In the genomic region with DNA sequence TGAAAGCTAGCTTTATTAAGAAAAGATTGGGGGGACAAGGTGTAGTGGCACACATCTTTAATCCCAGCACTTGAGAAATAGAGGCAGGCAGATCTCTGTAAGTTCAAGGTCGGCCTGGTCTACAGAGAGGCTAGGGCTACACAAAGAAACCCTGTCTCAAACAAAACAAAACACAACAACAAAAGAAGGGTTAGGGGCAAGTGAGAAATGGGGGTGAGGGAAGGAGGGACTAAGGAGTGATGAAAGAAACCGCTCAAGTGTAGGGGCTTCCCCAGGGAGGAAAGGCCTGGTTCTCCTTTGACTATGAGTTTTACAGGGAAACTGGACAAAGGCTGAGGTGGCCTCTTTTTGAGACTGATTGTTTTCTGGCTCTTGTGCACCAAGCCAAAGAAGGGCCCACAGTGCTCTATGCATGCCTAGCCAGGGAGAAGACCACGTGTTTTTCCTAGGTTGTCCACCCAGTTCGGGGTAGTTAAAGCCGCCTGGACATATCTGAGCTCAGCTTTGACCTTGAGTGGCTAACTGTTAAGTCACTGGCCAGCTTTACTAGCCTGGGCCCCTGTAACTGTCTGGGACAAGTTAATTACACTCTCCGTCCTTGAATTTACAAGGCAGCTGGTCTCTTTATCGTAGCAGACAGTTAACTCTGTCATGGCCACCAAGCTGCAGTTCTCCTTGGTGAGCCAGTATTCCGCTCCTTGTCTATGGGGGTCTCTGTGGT, we compare ENCODE assay signal across 13 mouse cellular contexts.
A peak's percentile ranks its signal among the peaks of the same experiment; 100 is the strongest.
DNase-seq lines count a peak whose midpoint lies in the region; ATAC-seq and TF ChIP-seq lines count a peak whose summit lies in the region.
"Had no signal": no experiment of that assay in that cellular context is flagged by ENCODE, and none has a peak within 500 bp of the region (broad histone marks: within the 10 kb centered on the region; RNA-seq: fewer than 3 reads in every experiment).

No protein-coding gene starts in this region.

- no peak overlapping the region for H3K4me2 ChIP-seq in lung, embryonic 14.5 days
- no peak overlapping the region for H3K4me2 ChIP-seq in intestine, postnatal 0 days (replicated peaks; ENCODE audit: low read depth)
- no peak overlapping the region for H3K4me2 ChIP-seq in midbrain, embryonic 15.5 days

- no peak for ATAC-seq in lung, embryonic 14.5 days (ENCODE audit: insufficient read depth)
- ATAC-seq in intestine, postnatal 0 days, result peak; percentile 54
- no peak for ATAC-seq in midbrain, embryonic 15.5 days (replicated peaks)
- ATAC-seq: hindbrain, embryonic 16.5 days had no signal

- no peak overlapping the region for H3K4me3 ChIP-seq in lung, embryonic 14.5 days (ENCODE audit: low read depth, low read length)
- H3K4me3 ChIP-seq in intestine, postnatal 0 days (ENCODE audit: low read depth, low read length), result no peak overlapping the region
- H3K4me3 ChIP-seq in midbrain, embryonic 15.5 days, result no peak overlapping the region
- H3K4me3 ChIP-seq: midbrain, embryonic 10.5 days had no signal

- peaks cover 9% of the 10 kb centered on the region; the same call in 1 of the 2 replicates for H3K4me1 ChIP-seq in lung, embryonic 14.5 days (ENCODE audit: insufficient read depth)
- H3K4me1 ChIP-seq in intestine, postnatal 0 days (replicated peaks; ENCODE audit: control insufficient read depth, insufficient read depth, low read length), result peaks cover 5% of the 10 kb centered on the region; the same call in 1 of the 2 replicates
- H3K4me1 ChIP-seq in midbrain, embryonic 15.5 days, result no peaks in the 10 kb centered on the region

- no peak overlapping the region for H3K9ac ChIP-seq in lung, embryonic 14.5 days
- no peak overlapping the region for H3K9ac ChIP-seq in intestine, postnatal 0 days (ENCODE audit: low read depth, low read length)
- no peak overlapping the region for H3K9ac ChIP-seq in midbrain, embryonic 15.5 days

- TF ChIP-seq POLR2A in brain, embryonic 14.5 days (IDR thresholded peaks at IDR 0.05; ENCODE audit: borderline replicate concordance, extremely low read depth, insufficient read depth, insufficient read length, poor library complexity, severe bottlenecking), result no peak

- peak; percentile 34 for DNase-seq in lung, embryonic 14.5 days
- DNase-seq in lung, postnatal 25 days (ENCODE audit: low spot score), result no peak
- DNase-seq in brain, embryonic 14.5 days (ENCODE audit: low read depth), result peak; percentile 38
- DNase-seq in kidney, postnatal 4 days, result peak; percentile 24 to 38
- no peak for DNase-seq in cerebellum, postnatal 4 days (ENCODE audit: low spot score in 2 of 2)
- no peak for DNase-seq in right cerebral cortex, postnatal 25 days
- DNase-seq: cerebellum, adult 9-10 months; gastrocnemius, postnatal 14 days; lung, adult 18-20 months had no signal

- H3K36me3 ChIP-seq in lung, embryonic 14.5 days (ENCODE audit: insufficient read depth), result no peaks in the 10 kb centered on the region
- no peaks in the 10 kb centered on the region for H3K36me3 ChIP-seq in intestine, postnatal 0 days (ENCODE audit: control insufficient read depth, insufficient read depth)
- no peaks in the 10 kb centered on the region for H3K36me3 ChIP-seq in midbrain, embryonic 15.5 days (replicated peaks)
- H3K36me3 ChIP-seq: midbrain, embryonic 10.5 days had no signal

- H3K27me3 ChIP-seq in lung, embryonic 14.5 days (ENCODE audit: insufficient read depth, low read length), result no peaks in the 10 kb centered on the region
- H3K27me3 ChIP-seq in intestine, postnatal 0 days (replicated peaks; ENCODE audit: control insufficient read depth, insufficient read depth, low read length), result no peaks in the 10 kb centered on the region
- no peaks in the 10 kb centered on the region for H3K27me3 ChIP-seq in midbrain, embryonic 15.5 days (replicated peaks)

- H3K27ac ChIP-seq in lung, embryonic 14.5 days (ENCODE audit: low read depth), result no peak overlapping the region
- no peak overlapping the region; the same call in 1 of the 2 replicates for H3K27ac ChIP-seq in intestine, postnatal 0 days (ENCODE audit: low read depth, low read length)
- no peak overlapping the region for H3K27ac ChIP-seq in midbrain, embryonic 15.5 days
- H3K27ac ChIP-seq: midbrain, embryonic 10.5 days had no signal

- 50% methylated on average over 8 of the region's 8 CpGs for WGBS in lung, embryonic 14.5 days
- WGBS in intestine, postnatal 0 days, result 43% methylated on average over 8 of the region's 8 CpGs
- WGBS in midbrain, embryonic 15.5 days, result 44% methylated on average over 8 of the region's 8 CpGs

- H3K9me3 ChIP-seq in lung, embryonic 14.5 days (ENCODE audit: low read depth, low read length), result no peaks in the 10 kb centered on the region; the same call in 1 of the 2 replicates
- peaks cover 2% of the 10 kb centered on the region; the same call in 1 of the 2 replicates for H3K9me3 ChIP-seq in intestine, postnatal 0 days (ENCODE audit: control insufficient read depth)
- H3K9me3 ChIP-seq in midbrain, embryonic 15.5 days, result no peaks in the 10 kb centered on the region

- TF ChIP-seq CTCF in lung, embryonic 14.5 days (IDR thresholded peaks at IDR 0.05; ENCODE audit: low read depth), result no peak
- TF ChIP-seq CTCF in brain, embryonic 14.5 days (IDR thresholded peaks at IDR 0.05; ENCODE audit: borderline replicate concordance, extremely low read depth, insufficient read depth, insufficient read length), result no peak
- no peak for TF ChIP-seq CTCF in intestine, postnatal 0 days (IDR thresholded peaks at IDR 0.05; ENCODE audit: low read depth)

Comparison
In these comparisons a context has a peak if more than half of its experiments do, and no peak if none do; other contexts are left out.
1. DNase-seq: peak in lung, embryonic 14.5 days (single experiment), brain, embryonic 14.5 days (single experiment) and kidney, postnatal 4 days (2 of 2); none in lung, postnatal 25 days (single experiment), cerebellum, postnatal 4 days (0 of 2) and right cerebral cortex, postnatal 25 days (single experiment).